Mouse (Mus musculus) left cerebral cortex, postnatal 4 days (tissue): ENCODE results near the gene Baz1a. TPM values are rescaled to one million over a fixed set of nuclear protein-coding genes. Genes with fewer than 3 reads are reported as not detected.
"Not testable (repeated sequence)": the region's sequence is repeated elsewhere in the genome, so short reads cannot be mapped to it uniquely, and the experiment has no call there.

Experiments
- DNase-seq: peaks from one replicate; pipeline ENCODE4 v3.0.0-alpha.2; 2022
- intact Hi-C: fragments of 180-260 bp; cut with DNase I; formaldehyde crosslinking; loops from one replicate; pipeline ENCODE4 v1.15.1; 2025
- total RNA-seq, 2 experiments: library from RNA; stranded (reverse); gene quantifications; 2 replicates each; pipeline ENCODE4 v1.2.3; 2021

The Baz1a gene
- total RNA-seq, 2 experiments from 2014 or later = 3.9 to 4.0 TPM

DNA sequence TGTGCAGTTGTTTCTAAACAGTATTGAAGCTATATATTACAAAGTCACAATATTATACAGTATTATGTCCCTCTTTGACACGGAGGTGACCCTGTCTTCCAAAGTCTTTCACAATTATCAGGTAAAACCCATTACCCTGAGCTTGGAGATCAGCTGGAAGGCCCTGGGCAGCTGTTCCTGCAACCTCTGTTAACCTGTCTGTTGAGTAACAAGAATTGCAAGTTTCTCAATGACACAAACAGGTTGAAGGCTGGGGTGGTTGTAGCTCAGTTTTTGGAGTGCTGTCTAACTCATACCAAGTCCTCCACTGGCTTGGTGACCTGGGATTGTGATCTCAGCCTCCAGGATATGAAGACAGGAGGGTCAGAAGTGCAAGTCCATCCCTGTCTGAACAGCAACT, 1.1 kb downstream of the Baz1a start:
- no peak for DNase-seq
- intact Hi-C loops = no loop called here

DNA sequence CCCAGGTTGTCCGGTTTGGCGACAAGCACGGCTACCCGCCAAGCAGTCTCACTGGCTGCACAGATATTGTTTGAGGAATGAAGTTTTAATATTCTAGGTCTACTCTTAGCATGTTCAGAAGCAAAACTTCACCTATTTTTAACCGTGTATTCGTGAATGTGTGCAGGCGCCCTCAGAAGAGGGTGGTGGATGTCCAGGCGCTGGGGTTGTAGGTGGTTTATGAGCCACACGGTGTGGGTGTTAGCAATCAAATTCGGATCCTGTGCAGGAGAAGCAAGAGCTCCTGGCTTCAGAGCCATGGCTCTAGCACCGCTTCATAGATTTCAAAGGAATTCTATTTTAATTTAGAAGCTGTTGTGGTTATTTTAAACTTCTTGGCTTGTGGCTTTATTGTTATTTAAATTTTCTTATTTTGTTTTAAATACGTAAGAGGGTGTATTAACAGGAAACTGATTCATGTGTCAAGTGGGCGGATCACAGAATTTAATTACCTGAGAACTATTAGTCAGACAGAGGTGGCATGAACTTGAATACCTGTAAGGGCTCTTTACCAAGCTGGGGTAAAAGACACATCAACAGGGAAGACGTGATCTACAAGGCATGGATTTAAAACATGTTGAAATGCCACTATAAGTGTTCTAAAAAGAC, 6.7 kb downstream of the Baz1a start:
- no peak for DNase-seq
- intact Hi-C loops = no loop called here

DNA sequence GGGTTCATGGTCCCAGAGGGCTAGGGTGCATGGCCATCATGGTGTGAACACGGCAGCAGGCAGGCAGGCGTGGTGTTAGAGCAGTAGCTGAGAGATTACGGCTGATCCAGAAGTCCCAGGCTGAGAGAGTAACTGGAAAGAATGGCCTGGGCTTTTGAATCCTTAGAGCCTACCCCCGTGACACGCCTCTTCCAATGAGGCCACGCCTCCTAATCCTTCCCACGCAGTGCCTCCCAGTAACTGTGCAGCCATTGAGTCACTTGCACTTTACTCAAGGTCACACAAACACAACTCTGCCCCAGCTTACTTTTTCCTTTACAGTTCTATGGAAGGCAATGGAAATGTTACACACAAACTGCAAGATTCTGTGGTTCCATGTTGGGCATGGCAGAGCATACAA, 8.1 kb downstream of the Baz1a start:
- intact Hi-C loops = no loop called here
- DNase-seq = no peak

DNA sequence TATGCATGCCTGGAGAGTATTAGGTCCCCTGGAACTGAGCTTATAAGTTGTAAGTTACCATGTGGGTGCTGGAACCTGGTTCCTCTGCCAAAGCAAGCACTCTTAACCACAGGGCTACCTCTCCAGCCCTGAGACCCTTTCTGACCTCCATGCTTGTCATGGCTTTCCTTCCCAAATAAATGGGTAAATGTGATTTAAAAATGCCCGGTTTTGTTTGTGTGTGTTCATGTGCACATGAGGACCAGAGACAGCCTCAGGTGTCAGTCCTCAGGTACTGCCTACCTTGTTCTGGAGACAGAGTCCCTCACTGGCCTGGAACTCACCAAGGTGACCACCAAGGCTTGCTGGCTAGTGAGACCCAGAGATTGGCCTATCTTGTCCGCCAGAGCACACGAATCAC, 9.8 kb downstream of the Baz1a start:
- intact Hi-C loops = no loop called here
- no peak for DNase-seq

DNA sequence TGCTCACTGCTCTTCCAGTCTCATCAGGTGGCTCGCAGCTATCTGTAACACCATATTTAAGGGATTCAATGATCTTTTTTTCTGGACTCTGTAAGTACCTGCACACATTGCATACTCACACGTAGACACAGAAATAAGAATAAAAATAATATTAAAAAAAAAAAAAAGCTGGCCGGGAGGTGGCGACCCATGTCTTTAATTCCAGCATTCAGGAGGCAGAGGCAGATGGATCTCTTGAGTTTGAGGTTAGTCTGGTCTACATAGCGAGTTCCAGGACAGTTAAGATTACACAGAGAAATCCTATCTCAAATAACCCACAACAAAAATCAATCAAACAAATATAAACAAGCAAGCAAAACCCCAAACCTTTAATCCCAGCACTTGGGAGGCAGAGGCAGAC, 10.3 kb downstream of the Baz1a start:
- intact Hi-C loops = no loop called here
- no peak for DNase-seq

DNA sequence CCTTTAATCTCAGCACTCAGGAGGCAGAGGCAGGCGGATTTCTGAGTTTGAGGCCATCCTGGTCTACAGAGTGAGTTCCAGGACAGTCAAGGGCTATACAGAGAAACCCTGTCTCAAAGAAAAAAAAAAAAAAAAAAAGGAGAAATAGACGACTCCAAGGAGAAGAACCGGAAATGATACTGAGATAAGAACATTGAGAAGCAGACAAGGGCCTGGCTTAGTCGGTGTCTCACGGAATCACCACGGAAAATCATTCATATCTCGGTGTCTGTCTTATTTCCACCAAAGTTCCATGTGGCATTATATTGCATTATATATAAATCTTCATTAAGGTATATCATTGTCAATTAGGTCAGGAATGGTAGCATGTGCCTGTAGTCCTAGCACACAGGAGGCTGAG, 11.6 kb downstream of the Baz1a start:
- DNase-seq, intact Hi-C loops: not testable (repeated sequence)

DNA sequence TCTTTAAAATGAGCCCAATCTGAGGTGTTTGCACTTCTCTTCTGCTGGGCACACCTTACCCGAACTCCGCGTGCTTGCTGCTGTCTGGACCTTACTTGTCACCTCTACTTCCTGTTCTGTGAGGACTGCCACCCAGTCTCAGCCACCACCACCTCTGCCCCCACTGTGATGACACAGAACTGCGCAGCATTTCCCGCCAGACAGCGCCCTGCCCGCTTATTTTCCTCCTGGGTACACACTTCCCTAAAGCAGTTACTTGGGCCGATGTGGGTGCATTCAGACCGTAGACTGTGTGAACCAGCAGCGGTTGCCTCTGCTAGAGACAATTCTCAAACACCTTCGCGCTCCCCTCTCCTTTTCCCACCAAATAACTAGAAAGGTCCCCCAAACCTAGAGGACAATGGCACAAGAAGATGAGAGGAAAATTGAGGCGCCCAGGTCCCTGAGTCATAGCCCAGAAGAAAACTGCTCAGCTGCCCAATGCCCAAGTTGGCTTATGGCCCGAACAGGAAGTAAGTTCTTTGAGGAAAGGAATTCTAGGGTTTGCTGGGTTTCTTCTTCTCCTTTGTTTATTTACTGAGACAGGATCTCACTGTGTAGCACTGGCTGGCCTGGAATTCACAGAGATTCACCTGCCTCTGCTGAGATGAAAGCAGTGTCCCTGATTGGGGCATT, 15.0 kb downstream of the Baz1a start:
- DNase-seq = no peak
- intact Hi-C loops = no loop called here

DNA sequence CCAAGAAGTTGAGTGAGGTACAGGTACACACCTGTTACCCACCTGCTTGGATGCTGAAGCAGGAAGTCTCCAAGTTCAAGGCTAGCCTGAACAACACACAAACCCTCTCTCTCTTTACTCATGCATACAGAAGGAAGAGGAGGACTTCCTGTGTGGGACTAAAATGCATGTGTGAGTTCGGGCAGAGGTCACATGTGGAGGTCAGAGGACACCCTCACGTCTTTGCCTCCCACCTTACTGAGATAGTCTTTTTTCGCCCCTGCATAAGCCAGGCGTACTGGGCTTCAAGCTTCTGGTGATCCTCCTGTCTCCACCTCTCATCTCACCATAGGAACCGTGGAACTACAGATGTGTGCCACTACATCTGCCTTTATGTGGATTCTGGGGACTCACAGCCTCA, 15.7 kb downstream of the Baz1a start:
- intact Hi-C loops = no loop called here
- DNase-seq = no peak

DNA sequence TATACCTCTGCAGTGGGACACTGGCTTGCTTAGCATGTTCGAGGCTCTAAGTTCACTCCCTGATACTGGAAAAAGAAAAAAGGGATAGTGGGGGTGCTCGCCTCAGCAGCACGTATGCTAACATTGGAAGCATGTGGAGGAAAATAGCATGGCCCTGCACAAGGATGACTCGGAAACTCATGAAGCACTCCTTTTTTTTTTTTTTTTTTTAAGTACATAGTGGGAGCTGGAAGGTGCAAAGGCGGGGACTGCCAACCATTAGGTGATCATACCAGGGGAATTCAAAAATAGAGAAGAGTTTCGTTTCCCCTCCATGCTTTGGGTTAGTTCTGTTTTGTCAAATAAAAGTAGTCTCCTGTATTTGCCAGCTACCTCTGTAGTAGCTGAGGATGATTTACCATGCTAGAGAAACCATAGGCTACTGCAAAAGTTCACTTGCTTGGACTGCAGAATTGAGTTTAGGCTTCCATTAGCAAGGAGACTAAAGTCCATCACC, 17.1 kb downstream of the Baz1a start:
- no peak for DNase-seq
- intact Hi-C loops = no loop called here

DNA sequence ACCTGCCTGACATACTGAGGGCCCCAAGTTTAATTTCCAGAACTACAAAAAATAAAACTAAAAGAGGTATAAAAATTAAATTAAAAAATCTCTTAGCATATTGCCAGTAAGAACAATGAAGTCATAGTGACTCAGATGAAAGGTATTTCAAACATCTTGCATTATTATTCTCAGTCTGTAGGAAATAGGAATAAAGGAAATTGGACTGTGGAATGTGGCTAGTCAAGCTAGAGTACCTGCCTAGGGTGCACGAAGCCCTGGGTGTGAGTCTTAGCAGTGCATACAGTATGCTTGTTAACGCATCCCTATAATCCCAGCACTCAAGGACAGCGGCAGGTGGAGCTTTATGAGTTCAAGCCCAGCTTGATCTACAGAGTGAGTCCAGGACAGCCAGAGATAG, 18.2 kb downstream of the Baz1a start:
- intact Hi-C loops = no loop called here
- DNase-seq = no peak

DNA sequence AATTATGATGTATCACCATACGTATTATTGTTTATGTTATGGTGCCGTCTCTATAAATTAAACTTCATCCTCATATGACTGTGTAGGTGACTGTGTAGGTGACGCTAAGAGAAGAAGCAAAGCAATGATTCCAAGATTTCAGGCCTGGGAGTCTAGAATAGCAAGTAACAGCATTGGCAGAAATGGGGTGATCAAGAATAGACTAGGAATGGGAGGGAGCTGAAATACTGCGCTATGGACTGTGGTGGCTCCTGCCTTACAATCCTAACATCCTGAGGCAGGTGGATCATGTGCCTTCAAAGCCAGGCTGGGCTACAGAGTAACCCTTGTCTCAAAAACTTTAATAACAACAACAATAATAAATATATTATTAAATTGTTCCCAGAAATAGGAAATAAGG, 19.7 kb downstream of the Baz1a start:
- DNase-seq = no peak
- intact Hi-C loops = no loop called here

DNA sequence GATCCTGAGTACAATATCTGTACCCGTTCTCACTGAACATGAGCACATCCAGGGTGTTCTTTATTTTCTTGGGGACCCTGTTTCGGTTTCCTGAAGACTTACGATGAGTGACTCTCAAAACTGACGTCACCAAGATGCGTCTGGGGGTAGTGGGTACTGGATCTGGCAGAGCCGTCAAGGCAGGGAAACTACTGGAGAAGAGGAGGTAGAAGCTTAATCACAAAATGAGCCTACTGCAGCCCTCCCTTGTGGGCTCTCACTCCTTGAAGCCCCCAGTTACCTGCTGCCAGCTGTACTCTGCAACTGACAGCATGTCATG, 20.1 kb downstream of the Baz1a start:
- intact Hi-C loops = no loop called here
- no peak for DNase-seq

DNA sequence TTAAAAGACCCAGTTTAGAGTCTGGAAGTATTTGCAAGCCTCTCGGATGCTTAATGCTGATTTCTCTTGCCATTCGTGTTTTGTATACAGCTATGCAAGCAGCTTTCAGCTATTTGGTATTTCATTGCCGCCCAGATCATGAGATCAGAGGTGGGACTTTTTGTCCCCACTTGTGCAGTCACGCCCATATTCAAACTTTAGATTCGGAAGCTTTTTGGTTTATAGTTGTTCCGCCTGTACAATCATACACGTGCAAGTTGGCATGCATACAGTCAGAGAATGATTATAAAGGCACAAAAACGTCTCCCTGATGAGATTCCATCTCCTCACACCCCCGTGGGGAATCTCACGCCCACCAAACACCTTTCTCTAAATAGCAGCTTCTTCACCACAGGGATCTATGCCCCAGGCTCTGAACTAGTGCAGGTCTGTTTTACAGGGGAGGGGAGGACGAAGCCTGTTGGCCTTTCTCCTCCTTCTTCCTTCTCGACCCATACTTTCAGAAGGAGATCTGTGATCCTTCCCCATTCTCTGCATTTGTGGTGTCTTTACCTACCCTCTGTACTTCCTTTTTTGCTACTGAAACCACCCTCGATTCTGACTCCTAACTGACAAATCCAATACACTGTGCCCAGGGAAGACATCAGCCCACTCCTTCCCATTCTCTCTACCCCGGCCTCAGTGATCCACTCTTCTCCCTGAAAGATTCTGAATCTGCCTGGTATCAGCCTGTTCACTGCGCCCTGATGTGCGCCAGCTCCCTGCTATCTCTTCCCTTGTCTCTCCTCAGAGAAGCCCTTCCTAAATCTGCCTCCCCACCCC, 20.7 kb downstream of the Baz1a start:
- no peak for DNase-seq
- intact Hi-C loops = no loop called here

DNA sequence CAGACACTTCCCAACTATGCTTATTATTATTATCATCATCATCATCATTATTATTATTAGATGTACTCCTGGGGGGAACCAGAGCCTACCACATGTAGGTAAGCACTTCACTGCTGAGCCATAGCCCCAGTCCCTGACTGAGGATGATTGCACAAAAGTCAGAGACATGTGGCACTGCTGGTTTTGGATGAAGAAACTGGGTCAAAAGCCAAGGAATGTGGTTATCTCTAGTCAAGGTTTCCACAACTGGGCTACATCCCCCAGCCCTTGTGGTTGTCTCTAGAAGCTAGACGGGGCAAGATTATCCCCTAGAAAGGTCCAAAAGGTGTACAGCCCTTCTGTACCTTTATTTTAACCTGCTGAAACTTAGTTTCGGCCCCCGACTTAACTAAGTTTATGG, 21.3 kb downstream of the Baz1a start:
- no peak for DNase-seq
- intact Hi-C loops = no loop called here

DNA sequence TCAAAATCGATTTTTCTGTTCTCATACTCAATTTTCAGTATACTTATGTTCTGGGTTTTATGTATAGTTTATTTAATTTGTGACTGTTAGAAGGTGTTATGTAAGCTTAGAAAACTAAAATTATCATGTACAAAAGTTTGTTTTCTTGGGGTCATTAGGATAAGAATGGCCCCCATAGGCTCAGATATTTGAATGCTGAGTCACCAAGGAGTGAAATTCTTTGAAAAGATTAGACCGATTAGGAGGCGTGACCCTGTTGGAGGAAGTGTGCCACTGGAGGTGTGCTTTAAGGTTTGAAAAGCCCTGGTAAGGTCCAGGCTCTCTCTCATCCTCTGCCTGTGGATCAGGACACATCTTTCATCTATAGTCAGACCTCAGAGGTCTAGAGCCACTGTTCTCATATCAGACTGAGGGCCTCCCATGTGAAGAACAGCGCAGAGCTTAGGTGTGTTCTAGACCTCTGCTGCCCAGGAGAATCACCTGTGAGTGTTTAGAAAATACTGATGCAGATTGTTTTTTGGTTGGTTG, 25.8 kb downstream of the Baz1a start:
- DNase-seq = no peak
- intact Hi-C loops = loop anchor here (10.0 kb wide), 1 partner anchor 154 kb away; no protein-coding TSS in a partner anchor

DNA sequence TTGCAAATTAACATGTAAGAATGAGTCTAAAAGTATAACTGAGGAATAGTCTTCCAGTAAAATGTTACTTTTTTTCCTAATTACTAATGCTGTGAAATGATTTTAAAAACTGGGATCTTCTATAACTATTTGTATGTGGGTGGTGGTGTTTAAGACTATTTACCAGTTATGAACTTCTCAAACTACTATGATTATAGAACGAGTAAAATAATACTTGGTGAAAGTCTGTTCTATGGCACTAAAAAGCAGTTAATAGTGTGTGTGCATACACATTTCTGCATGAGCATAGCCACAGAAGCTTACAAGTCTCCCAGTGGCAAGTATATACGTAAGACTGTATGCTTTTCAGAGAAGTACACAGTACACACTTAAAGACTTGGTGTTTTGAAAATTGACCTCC, 27.0 kb downstream of the Baz1a start:
- intact Hi-C loops = loop anchor here (10.0 kb wide), 1 partner anchor 152 kb away; no protein-coding TSS in a partner anchor
- DNase-seq = no peak

DNA sequence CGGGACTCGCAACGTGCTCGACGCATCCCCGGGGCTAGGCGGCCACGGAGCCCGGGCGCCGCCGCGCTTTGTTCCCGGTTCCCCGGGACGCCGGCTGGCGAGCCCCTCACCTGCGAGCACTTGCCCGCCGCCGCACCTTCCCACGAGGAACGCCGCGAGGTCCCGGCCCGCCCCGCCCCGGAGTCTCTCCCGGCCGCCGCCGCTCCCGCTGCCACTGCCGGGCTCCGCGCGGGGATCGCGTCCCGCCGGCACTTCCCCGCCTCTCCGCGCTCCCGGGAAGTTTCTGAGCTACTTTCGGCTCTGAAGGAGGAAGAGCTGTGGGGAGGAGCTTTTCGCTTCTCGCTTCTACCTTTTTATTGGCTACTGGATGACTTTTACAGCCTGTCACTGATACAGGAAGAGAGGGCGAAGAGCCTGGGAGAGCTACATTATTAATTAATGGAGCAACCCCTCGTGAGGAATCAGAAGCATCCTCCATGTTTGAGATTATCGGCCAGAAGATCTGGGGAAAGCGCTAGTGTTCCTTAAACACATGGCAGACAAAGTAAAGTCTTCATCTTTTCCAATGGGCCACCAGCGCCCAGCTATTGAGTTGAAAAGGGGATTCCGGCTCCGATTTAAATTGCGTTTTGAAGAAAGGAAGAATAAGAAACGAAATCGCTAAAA, 28.0 kb downstream of the Baz1a start, which contains the start of gene Gm20403:
TSS of gene Gm20403 (minus strand) at position 478 of the 666 bp plus-strand sequence.
- DNase-seq = peak; percentile 46
- intact Hi-C loops = loop anchor here (10.0 kb wide), 1 partner anchor 151 kb away; no protein-coding TSS in a partner anchor

DNA sequence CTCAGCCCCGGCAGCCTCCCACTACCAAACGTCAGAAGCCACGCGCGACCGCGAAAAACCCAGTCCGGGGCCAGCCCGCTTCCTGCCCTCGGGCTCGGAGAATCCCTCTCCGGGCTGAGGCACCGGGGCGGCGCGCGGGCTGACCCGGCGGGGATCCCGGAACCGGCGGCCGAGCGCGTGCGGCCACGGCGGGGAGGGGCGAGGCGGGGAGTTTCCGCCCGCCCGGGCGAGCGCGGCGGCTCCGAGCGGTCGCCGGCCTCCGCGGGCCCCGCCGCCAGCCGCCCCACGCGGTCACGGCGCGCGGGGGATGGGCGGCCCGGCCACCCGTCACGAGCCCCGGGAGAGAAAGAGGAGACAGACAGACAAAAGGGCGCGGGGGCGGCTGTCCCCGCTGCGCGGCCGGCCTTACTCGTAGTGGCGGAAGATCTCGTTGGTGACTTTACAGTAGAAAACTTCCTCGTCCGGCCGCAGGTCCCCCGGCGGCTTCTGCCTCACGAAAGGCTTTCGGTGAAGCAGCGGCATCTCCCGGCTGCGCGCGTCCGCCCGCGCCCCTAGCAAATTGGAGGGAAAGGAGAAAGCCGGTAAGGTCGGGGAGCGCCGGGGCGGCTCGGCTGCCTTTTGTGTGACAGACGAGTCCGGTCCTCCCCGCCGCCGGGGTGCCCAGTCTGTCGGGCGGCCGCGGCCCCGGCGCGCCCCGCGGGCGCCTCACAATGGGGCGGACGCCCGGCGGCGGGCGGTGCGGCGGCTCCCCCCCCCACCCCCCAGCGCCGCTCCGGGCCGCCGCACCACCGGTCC, 28.7 kb downstream of the Baz1a start:
- peak; percentile 52 for DNase-seq
- intact Hi-C loops = loop anchor here (10.0 kb wide), 1 partner anchor 151 kb away; no protein-coding TSS in a partner anchor

DNA sequence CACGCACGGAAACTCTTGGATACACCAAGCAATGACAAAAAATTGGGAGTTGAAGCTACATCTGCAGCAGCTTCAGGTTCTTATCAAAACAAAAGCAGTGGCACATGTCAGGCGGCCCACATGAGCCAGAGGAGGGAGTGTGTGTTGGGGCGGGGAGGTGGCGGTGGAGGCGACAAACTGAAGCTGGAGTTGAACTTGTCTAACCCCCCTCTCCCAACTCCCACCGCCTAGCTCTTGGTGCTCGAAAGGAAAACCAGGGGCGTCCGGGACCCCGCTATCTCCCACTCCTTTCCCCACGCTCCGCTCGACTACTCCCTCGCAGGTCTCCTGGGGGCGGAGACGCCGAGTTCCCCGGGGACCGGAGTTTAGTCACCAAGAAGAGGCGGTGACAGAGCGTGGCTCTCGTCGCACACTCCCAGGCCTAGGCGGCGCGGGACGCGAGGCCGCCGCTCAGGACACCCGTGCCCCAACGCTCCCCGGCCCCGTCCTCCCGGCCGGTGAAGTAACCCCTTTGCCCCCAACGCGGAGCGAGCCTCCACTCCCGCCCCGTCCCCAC, 29.4 kb downstream of the Baz1a start:
- intact Hi-C loops = loop anchor here (10.0 kb wide), 1 partner anchor 150 kb away; no protein-coding TSS in a partner anchor
- peak; percentile 63 for DNase-seq
